Mouse (Mus musculus) naive thymus-derived CD4-positive, alpha-beta T cell, adult 2 months (primary cell): Measurements from ENCODE around the gene Ogn.
"Not testable (repeated sequence)": the region's sequence is repeated elsewhere in the genome, so short reads cannot be mapped to it uniquely, and the experiment has no call there.

Experiments used
- DNase-seq: peaks from one replicate; pipeline ENCODE4 v3.0.0-alpha.2; 2011; ENCODE audit warnings: low read depth

Gene Ogn

DNA sequence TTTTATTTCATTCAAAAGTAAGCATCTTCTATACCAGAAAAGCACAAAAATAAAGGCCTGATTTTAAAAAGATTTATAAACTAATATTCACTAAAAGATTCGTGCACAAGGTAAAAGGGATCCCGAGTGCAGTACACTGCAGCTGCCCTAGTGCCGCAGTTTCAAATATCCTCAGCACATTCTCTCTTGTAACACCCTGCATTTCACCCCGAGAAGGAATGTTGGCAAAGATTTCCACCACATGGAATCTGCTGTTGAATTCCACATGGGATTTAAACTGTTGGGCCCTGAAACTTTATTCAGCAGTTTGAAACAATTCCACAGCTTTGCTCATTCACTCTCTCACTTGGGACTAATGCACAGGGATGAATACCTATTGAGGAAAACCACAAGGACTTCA is at the start of gene Ogn:
Gene Ogn, plus strand, starts transcription at position 333 of the 400 bp plus-strand sequence.
- DNase-seq: no peak

DNA sequence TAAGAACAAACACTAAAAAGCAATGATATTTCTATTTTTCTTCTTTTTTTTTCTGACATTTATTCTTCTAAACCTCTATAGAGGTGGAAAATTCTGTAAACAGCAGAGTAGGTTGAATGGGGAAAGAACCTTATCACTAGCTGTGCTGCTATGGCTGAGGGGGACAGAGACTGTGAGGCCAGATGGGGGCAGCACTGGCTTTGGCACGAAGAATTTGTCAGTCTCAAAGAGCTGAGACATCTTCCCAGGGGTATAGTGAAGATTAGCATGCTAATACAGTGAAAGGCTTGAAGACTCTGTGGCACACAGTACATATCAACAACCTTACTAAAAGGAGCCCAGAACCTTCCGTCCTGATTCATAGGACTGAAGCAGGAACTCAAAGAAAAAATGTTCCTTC is 48.7 kb upstream of the Ogn start:
- DNase-seq: no peak

GRCm38 (mm10) chr13:49560886-49561285 is 47.0 kb upstream of the Ogn start:
- no peak for DNase-seq

DNA sequence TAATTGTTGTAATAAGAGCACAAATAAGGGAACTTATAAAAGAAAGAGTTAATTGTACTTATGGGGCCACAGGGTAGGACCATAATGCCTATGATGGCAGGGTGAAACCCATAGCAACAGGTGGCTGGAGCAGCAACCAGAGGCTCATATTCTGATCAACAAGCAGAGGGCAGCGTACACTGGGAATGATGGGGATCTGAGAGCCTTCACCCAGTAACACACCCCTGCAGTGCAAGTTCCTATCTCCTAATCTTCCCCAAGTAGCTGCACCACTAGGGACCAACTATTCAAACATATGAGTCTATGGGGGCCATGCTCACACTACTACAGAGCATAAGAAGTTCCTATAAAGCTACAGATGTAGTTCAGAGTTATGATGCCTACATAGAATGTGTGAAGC is 43.5 kb upstream of the Ogn start:
- DNase-seq: no peak

GRCm38 (mm10) chr13:49570371-49570770 is 37.5 kb upstream of the Ogn start:
- DNase-seq: no peak

- DNase-seq: no peak
These were observed 36.4 kb upstream of the Ogn start for GRCm38 (mm10) chr13:49571418-49571817.

- no peak for DNase-seq
These were observed 26.0 kb upstream of the Ogn start, which contains the start of gene Omd for GRCm38 (mm10) chr13:49581541-49582530. Gene Omd, plus strand, starts transcription at chr13:49582462.

GRCm38 (mm10) chr13:49583859-49584258 is 24.0 kb upstream of the Ogn start:
- DNase-seq: no peak

- no peak for DNase-seq
These were observed 23.4 kb upstream of the Ogn start for GRCm38 (mm10) chr13:49584307-49585005.

DNA sequence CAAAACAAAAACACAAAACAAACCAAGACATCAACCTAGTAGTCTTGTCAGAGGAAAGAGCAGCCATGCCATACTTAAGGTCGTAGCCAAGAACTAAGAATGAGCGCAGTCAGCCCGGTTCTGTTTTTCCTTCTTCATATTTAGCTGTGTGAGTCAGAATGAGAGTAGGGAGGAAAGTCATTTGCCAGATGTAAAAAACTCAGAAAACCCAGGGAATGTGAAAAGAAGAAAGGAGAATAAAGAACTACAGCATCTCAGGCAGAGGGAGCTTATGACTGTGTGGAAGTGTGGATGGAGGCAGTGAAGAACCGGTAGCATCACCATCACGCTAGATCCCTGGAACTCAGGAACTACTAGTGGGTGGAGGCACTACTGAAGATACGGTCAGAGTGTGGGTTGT is 21.8 kb upstream of the Ogn start:
- no peak for DNase-seq

GRCm38 (mm10) chr13:49602541-49602940 is 5.3 kb upstream of the Ogn start:
- not testable (repeated sequence) for DNase-seq

DNA sequence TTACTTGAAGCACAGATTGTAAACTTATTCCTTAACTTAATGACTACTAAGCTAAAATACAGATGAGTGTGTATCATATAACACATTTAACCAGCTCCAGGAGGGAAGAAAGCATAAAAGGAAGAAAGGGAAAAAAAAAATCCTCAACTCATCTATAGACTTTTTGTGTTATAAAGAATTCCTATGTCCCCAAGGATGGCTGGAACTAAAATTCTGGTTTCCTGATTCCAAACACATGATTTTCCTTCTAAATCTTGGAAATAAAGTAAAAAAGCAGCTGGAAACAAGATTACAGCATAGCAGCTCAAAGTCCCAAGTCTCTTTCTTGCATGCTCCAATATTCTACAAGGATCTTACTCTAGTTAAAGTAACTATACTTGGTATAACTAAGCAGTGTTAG is 4.2 kb upstream of the Ogn start:
- DNase-seq: no peak

DNA sequence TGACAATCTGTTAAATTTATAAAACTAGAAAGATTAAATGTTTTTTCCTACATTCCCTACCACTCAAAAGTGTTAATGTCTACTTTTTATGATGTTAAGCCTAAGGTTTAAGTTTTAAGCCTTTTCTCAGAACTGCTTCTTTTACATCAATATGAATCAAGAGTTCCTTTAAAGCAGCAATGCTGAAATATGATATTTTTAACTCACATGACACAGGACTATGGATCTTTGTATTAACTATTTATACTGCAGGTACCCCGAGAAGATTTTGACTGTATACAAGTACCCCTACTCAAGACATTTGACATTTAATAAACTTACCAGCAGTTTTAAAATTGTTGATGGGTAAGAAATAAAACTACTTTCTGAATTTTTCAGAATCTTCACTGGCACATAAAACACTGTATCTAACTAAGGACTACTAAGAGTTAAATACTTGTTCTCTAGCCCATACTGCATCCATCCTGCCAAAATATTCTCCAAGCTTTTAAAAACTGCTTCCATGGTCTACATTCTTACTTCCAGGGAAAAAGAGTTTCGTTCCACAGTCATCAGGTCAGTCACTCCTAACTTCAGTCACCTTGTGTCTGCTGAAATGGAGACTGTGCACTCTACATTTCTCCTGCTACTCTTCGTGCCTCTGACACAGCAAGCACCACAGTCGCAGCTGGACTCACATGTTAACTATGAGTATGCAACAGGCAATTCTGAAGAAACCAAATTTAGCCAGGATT is 910 bp downstream of the Ogn start:
- DNase-seq: no peak

DNA sequence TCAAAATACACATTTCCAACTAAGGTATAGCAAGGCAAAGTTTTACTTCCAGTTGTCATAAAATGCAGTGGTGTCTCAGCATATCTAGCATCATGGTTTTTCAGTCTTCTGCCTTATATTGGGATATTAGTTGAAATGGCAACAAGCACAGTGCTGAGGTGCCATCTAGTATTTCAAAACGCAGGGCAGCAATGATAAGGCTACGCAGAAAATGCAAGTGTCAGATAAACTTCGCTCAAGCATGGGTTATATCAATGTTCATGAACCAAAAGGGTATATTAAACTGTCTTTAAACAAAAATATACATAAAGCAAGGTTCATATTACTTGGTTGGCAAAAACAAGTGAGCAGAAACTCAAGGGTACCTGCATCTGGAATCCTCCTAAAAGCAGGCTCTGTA is 9.2 kb downstream of the Ogn start:
- no peak for DNase-seq

DNA sequence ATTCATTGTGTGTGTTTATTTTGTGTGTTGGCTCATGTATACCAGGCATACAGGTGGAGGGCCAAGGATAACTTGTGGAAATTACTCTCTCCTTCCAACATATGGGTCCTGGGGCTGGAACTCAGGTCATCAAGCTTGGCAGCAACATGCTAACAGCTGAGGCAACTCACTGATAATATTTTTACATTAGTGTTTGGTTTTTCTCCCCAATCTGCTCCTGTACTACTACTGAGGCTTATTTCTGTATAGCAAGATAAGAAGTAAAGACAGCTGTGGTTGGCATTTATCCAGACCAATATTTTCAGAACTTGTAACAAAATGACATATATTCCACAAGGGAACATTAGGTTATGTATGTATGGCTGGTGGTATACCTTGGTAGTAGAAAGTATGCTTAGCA is 10.5 kb downstream of the Ogn start:
- no peak for DNase-seq

GRCm38 (mm10) chr13:49623216-49623615 is 15.4 kb downstream of the Ogn start:
- DNase-seq: no peak

DNA sequence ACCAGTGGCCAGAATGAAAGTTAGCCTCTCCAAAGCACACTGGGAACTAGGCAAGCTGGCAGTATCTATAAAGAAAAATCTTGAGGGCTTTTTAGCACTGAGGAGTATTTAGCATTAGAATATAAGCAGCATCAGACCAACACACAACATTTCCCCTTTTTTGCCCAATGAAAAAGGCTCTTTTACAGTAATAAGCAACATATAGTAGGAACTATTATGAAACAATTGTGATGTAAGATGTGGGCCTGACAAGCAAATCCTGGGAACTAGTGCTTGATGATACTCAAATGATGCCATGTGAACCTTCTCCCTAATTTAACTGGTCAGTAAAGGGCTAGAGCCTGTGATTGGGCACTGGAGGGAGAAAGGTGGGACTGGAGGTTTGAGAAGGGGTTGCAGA is 20.3 kb downstream of the Ogn start:
- DNase-seq: no peak

- DNase-seq: no peak
These were observed 21.2 kb downstream of the Ogn start for GRCm38 (mm10) chr13:49629076-49629475.

DNA sequence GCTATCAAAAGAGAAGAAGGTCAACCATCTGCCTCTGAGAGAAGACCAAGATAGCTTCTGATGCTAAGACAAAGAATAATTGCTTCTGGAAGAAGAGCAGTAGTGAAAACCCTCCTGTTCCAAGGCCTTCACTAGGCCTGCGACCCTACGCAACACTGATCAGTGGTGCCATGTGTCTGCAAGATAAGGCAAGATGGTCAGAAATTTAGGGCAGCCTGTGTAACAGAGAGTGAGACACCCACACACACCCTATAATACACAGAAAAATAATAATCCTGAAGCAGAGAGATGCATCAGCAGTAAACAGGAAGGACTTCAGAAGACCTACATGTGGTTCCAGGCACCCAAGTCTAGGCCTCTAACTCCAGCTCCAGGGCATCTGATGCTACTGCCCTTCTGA is 32.1 kb downstream of the Ogn start:
- DNase-seq: no peak

DNA sequence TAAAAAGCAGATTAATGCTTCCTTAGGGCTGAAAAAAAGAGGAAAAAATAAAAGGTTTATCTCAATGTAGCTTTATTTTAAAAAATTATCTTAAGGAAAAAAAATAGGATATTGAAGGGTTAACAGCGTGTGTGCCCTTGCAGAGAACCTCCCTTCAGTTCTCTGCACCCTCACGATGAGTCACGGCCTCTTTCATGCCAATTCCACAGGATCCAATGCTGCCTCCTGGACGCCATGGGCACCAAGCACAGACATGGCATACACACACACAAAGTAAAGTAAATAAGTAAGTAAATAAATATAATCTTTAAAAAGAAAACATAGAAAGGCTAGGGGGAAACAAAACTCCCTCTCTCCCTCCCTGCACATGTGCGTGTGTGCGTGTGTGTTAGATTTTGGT is 34.8 kb downstream of the Ogn start:
- DNase-seq: no peak

- no peak for DNase-seq
These were observed 36.0 kb downstream of the Ogn start for GRCm38 (mm10) chr13:49643669-49644362.
